Mouse (Mus musculus) embryonic facial prominence, embryonic 10.5 days (tissue): ENCODE measurements at regions not wholly inside any gene's neighbourhood (a gene's known extent, or its start where the extent isn't known, plus 50 kb on each side); places are given as distances from the start of the nearest gene placed in this dataset.

ENCODE experiments used
- DNase-seq: peaks from one replicate; pipeline ENCODE4 v3.0.0-alpha.2; 2017; ENCODE audit warnings: low spot score
- H3K27ac ChIP-seq: fragments of 300-500 bp; sonication (generic); replicated peaks from 2 replicates; pipeline ENCODE4 v1.5.1; 2016; ENCODE audit warnings: mild to moderate bottlenecking
- H3K27me3 ChIP-seq: fragments of 300-500 bp; sonication (generic); replicated peaks from 2 replicates; pipeline ENCODE4 v1.6.1; 2016; ENCODE audit warnings: low read depth, mild to moderate bottlenecking; ENCODE audit not compliant: poor library complexity, severe bottlenecking
- H3K36me3 ChIP-seq: fragments of 300-500 bp; sonication (generic); replicated peaks from 2 replicates; pipeline ENCODE4 v1.6.1; 2016; ENCODE audit warnings: mild to moderate bottlenecking, moderate library complexity
- H3K4me1 ChIP-seq: fragments of 300-500 bp; sonication (generic); 2 replicates; pipeline ENCODE4 v1.6.1; 2016
- H3K4me3 ChIP-seq: fragments of 300-500 bp; sonication (generic); 2 replicates; pipeline ENCODE4 v1.5.1; 2016; ENCODE audit warnings: mild to moderate bottlenecking, moderate library complexity
- H3K9me3 ChIP-seq: fragments of 300-500 bp; sonication (generic); 2 replicates; pipeline ENCODE4 v1.6.1; 2016; ENCODE audit warnings: mild to moderate bottlenecking
- WGBS: fragments of 180-500 bp; shearing (Covaris S2); methylation state at CpG from one replicate; pipeline ENCODE4 v1.1.7; 2016; 5-methylcytosine and 5-hydroxymethylcytosine counted together

GRCm38 (mm10) chr7:69487111-69487510, 738.1 kb upstream of the Arrdc4 start:
- H3K9me3 ChIP-seq, result no peaks in the 10 kb centered on the region
- H3K27ac ChIP-seq, result no peak overlapping the region
- no peak for DNase-seq
- H3K27me3 ChIP-seq, result peaks cover 13% of the 10 kb centered on the region; the same call in 1 of the 2 replicates
- WGBS, result 85% methylated on average over 3 of the region's 3 CpGs
- peaks cover 10% of the 10 kb centered on the region for H3K4me1 ChIP-seq
- H3K36me3 ChIP-seq, result no peaks in the 10 kb centered on the region
- no peak overlapping the region for H3K4me3 ChIP-seq

- Histone ChIP-seq H3K27me3 (peaks cover under 1% of the 10 kb centered on the region; the same call in 1 of the 2 replicates), H3K9me3 (no peaks in the 10 kb centered on the region), H3K4me3 (no peak overlapping the region), H3K4me1 (peaks cover 6% of the 10 kb centered on the region), H3K36me3 (no peaks in the 10 kb centered on the region), H3K27ac (no peak overlapping the region)
- no peak for DNase-seq
- 88% methylated on average over 4 of the region's 4 CpGs for WGBS
Measured at GRCm38 (mm10) chr7:69484552-69484951, 735.5 kb upstream of the Arrdc4 start.
